Mouse (Mus musculus): ENCODE results near the gene Ncf4. TPM values are rescaled to one million over a fixed set of nuclear protein-coding genes. Genes with fewer than 3 reads are reported as not detected.
"Not testable (repeated sequence)": the region's sequence is repeated elsewhere in the genome, so short reads cannot be mapped to it uniquely, and the experiment has no call there.

Ncf4 gene
- polyA plus RNA-seq, 1 experiment: 27.9 TPM

GRCm38 (mm10) chr15:78247659-78248058 lies 3.1 kb downstream of the Ncf4 start:
- no peak overlapping the region for H3K4me3 ChIP-seq (ENCODE audit: control insufficient read depth, insufficient read depth, low read length)
- no peak overlapping the region for H3K27ac ChIP-seq (ENCODE audit: control insufficient read depth, insufficient read depth, low read length)
- no peak for DNase-seq
- H3K36me3 ChIP-seq (ENCODE audit: control insufficient read depth, insufficient read depth, low read length): no peaks in the 10 kb centered on the region
- no peak for TF ChIP-seq CTCF (IDR thresholded peaks at IDR 0.05; ENCODE audit: borderline replicate concordance, control insufficient read depth, extremely low read depth, insufficient read depth, low read length, poor library complexity)
- TF ChIP-seq POLR2A (IDR thresholded peaks at IDR 0.05; ENCODE audit: control insufficient read depth, extremely low read depth, insufficient read depth, low read length, poor library complexity): no peak
- 45% methylated on average over 2 of the region's 2 CpGs for WGBS
- no peaks in the 10 kb centered on the region for H3K27me3 ChIP-seq (ENCODE audit: control insufficient read depth, insufficient read depth, low read length)
- peaks cover 24% of the 10 kb centered on the region for H3K4me1 ChIP-seq (replicated peaks; ENCODE audit: control insufficient read depth, insufficient read depth, low read length)

DNA sequence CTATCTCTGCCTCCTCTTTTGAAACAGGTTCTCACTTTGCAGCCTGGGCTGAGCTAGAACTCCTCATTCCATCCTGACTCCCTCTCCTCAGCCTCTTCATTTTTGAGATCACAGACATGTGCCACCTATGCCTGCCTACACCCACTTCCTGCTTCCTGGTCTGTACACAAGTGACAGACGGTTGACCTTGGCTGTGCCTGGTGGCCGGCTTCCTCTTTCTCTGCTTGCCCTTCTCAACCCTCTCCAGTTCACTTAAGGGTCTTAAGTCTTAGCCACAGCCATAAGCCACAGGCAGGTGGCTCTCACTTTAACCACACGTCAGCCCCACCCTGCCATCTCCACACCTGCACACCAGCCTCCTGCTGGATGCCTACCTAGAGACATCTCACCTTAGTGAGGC lies 3.8 kb downstream of the Ncf4 start:
- Histone ChIP-seq H3K4me3 (ENCODE audit: control insufficient read depth, insufficient read depth, low read length) (no peak overlapping the region), H3K36me3 (ENCODE audit: control insufficient read depth, insufficient read depth, low read length) (no peaks in the 10 kb centered on the region), H3K27me3 (ENCODE audit: control insufficient read depth, insufficient read depth, low read length) (no peaks in the 10 kb centered on the region), H3K4me1 (replicated peaks; ENCODE audit: control insufficient read depth, insufficient read depth, low read length) (peaks cover 24% of the 10 kb centered on the region), H3K27ac (ENCODE audit: control insufficient read depth, insufficient read depth, low read length) (no peak overlapping the region)
- no peak for TF ChIP-seq POLR2A (IDR thresholded peaks at IDR 0.05; ENCODE audit: control insufficient read depth, extremely low read depth, insufficient read depth, low read length, poor library complexity)
- no peak for TF ChIP-seq CTCF (IDR thresholded peaks at IDR 0.05; ENCODE audit: borderline replicate concordance, control insufficient read depth, extremely low read depth, insufficient read depth, low read length, poor library complexity)
- peak; percentile 27 for DNase-seq
- 5% methylated on average over 3 of the region's 3 CpGs for WGBS

DNA sequence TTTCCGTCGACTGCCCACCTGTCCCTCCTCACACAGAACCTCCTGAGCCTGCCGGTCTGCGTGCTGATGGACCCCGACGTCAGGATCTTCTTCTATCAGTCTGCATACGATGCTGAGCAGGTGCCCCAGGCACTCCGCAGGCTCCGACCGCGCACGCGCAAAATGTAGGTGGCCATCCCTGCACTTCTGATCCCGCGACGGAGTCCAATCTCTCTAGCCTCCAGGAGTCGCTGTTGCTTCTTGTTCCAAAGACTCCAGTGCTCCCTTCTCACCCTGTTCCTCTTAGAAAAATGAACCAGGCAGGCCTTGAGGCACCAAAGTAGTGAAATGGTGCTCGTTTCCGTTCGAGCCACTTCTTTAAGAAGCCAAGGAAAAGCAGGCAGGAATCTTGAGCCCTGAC lies 10.2 kb downstream of the Ncf4 start:
- Histone ChIP-seq H3K4me3 (ENCODE audit: control insufficient read depth, insufficient read depth, low read length) (no peak overlapping the region), H3K4me1 (replicated peaks; ENCODE audit: control insufficient read depth, insufficient read depth, low read length) (no peaks in the 10 kb centered on the region), H3K27ac (ENCODE audit: control insufficient read depth, insufficient read depth, low read length) (no peak overlapping the region), H3K36me3 (ENCODE audit: control insufficient read depth, insufficient read depth, low read length) (no peaks in the 10 kb centered on the region), H3K27me3 (ENCODE audit: control insufficient read depth, insufficient read depth, low read length) (no peaks in the 10 kb centered on the region)
- no peak for DNase-seq
- no peak for TF ChIP-seq POLR2A (IDR thresholded peaks at IDR 0.05; ENCODE audit: control insufficient read depth, extremely low read depth, insufficient read depth, low read length, poor library complexity)
- no peak for TF ChIP-seq CTCF (IDR thresholded peaks at IDR 0.05; ENCODE audit: borderline replicate concordance, control insufficient read depth, extremely low read depth, insufficient read depth, low read length, poor library complexity)
- 84% methylated on average over 20 of the region's 20 CpGs for WGBS

DNA sequence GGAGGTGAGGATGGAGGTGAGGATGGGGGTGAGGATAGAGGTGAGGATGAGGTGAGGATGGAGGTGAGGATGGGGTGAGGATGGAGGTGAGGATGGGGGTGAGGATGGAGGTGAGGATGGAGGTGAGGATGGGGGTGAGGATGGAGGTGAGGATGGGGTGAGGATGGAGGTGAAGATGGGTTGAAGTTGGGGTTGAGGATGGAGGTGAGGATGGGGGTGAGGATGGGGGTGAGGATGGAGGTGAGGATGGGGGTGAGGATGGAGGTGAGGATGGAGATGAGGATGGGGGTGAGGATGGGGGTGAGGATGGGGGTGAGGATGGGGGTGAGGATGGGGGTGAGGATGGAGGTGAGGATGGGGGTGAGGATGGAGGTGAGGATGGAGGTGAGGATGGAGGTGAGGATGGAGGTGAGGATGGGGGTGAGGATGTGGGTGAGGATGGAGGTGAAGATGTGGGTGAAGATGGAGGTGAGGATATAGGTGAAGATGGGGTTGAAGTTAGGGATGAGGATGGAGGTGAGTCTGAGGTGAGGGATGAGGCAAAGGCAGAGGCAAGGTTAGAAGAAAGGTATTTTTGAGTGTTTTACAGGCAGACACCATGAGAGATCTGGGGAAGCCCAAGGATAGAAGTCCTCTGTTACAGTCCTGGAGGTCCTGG lies 12.1 kb downstream of the Ncf4 start:
- not testable (repeated sequence) for H3K36me3 ChIP-seq (ENCODE audit: control insufficient read depth, insufficient read depth, low read length); H3K4me3 ChIP-seq (ENCODE audit: control insufficient read depth, insufficient read depth, low read length); H3K27me3 ChIP-seq (ENCODE audit: control insufficient read depth, insufficient read depth, low read length); H3K27ac ChIP-seq (ENCODE audit: control insufficient read depth, insufficient read depth, low read length); H3K4me1 ChIP-seq (replicated peaks; ENCODE audit: control insufficient read depth, insufficient read depth, low read length); DNase-seq

- no peaks in the 10 kb centered on the region for H3K4me1 ChIP-seq (replicated peaks; ENCODE audit: control insufficient read depth, insufficient read depth, low read length)
- no peak overlapping the region for H3K27ac ChIP-seq (ENCODE audit: control insufficient read depth, insufficient read depth, low read length)
- 44% methylated on average over 7 of the region's 7 CpGs for WGBS
- DNase-seq: peak; percentile 50
- TF ChIP-seq POLR2A (IDR thresholded peaks at IDR 0.05; ENCODE audit: control insufficient read depth, extremely low read depth, insufficient read depth, low read length, poor library complexity) (no peak), CTCF (IDR thresholded peaks at IDR 0.05; ENCODE audit: borderline replicate concordance, control insufficient read depth, extremely low read depth, insufficient read depth, low read length, poor library complexity) (no peak)
- H3K4me3 ChIP-seq (ENCODE audit: control insufficient read depth, insufficient read depth, low read length): no peak overlapping the region
- H3K27me3 ChIP-seq (ENCODE audit: control insufficient read depth, insufficient read depth, low read length): no peaks in the 10 kb centered on the region
- no peaks in the 10 kb centered on the region for H3K36me3 ChIP-seq (ENCODE audit: control insufficient read depth, insufficient read depth, low read length)
Observed at GRCm38 (mm10) chr15:78257326-78258050, 12.9 kb downstream of the Ncf4 start.

DNA sequence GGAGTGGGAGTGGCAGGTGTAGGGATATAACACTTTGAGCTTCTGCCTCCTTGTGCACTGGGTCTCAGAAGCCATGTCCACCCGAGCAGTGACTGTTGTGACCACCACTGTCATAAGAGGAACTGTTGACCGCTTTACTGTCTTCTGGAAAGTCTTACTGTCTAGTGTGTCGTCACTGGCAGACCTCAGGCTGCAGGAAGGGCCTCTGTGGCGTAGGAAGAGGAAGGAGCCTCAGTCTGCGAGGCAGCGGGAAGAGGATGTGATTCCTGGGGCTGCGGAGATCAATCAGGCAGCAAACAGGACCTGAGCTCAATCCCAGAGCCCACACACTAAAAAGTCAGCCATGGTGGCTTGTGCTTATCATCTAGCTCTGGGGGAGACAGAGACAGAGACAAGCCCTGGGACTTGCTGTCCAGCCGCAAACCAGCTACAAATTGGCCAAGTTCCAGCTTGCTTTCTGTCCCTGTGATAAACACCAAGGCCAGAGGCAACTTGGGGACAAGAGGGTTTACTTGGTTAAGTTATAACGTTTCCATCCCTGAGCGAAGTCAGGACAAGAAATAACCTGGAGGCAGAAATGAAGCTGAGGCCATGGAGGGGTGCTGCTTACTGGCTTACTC lies 13.8 kb downstream of the Ncf4 start:
- Histone ChIP-seq H3K27ac (ENCODE audit: control insufficient read depth, insufficient read depth, low read length) (no peak overlapping the region), H3K36me3 (ENCODE audit: control insufficient read depth, insufficient read depth, low read length) (no peaks in the 10 kb centered on the region), H3K27me3 (ENCODE audit: control insufficient read depth, insufficient read depth, low read length) (no peaks in the 10 kb centered on the region), H3K4me1 (replicated peaks; ENCODE audit: control insufficient read depth, insufficient read depth, low read length) (no peaks in the 10 kb centered on the region), H3K4me3 (ENCODE audit: control insufficient read depth, insufficient read depth, low read length) (no peak overlapping the region)
- TF ChIP-seq CTCF (IDR thresholded peaks at IDR 0.05; ENCODE audit: borderline replicate concordance, control insufficient read depth, extremely low read depth, insufficient read depth, low read length, poor library complexity) (no peak), POLR2A (IDR thresholded peaks at IDR 0.05; ENCODE audit: control insufficient read depth, extremely low read depth, insufficient read depth, low read length, poor library complexity) (no peak)
- 88% methylated on average over 10 of the region's 10 CpGs for WGBS
- no peak for DNase-seq
